18 mouse cellular contexts compared by ENCODE assay signal in the genomic region with DNA sequence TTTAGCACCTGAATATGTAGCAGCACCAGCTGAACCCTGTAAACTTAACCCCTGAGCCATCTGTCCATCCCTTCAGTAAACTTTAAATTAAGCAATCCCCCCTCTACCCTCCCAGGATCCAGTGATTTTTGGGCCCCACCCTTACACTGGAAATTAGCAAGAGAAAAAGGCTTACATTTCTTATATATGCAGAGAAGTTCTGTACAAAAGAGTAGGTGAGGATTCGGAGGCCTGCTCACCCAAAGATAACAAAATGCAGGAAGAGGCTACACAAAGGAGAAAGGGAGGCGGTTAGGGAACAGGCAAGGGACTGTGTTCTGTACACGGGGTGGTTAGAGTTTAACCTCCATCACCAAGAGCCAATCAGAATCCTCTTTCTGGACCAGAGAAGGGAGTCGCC. TPM values are rescaled to one million over a fixed set of nuclear protein-coding genes. Genes with fewer than 3 reads are reported as not detected.
DNase-seq lines count a peak whose midpoint lies in the region; ATAC-seq and TF ChIP-seq lines count a peak whose summit lies in the region.
"Had no signal": no experiment of that assay in that cellular context is flagged by ENCODE, and none has a peak within 500 bp of the region (broad histone marks: within the 10 kb centered on the region; RNA-seq: fewer than 3 reads in every experiment).

No protein-coding gene starts in this region.

- no peak overlapping the region for H3K4me3 ChIP-seq in ES-Bruce4 (ENCODE audit: low read depth, low read length)
- no peak overlapping the region for H3K4me3 ChIP-seq in ES-E14 (ENCODE audit: insufficient read depth in 1 of 2, low read depth in 1 of 2, low read length in 2 of 2, poor library complexity in 1 of 2, severe bottlenecking in 1 of 2)
- H3K4me3 ChIP-seq in forebrain, embryonic 13.5 days, result no peak overlapping the region
- H3K4me3 ChIP-seq: embryonic facial prominence, embryonic 10.5 days; embryonic facial prominence, embryonic 12.5 days had no signal

- DNase-seq in ES-E14 (ENCODE audit: low read depth, low spot score), result peak; percentile 28
- peak; percentile 53 for DNase-seq in ZHBTc4 (ENCODE audit: low read depth, low spot score)
- DNase-seq in adrenal gland, adult 18-20 months (ENCODE audit: low spot score in 2 of 2), result no peak
- no peak for DNase-seq in layer of hippocampus, postnatal 36 days
- DNase-seq: adrenal gland, adult 8-10 months; adrenal gland, postnatal 14 days; adrenal gland, postnatal 36 days; cerebellum, adult 11-12 months; cerebellum, adult 2 months; cerebellum, adult 9-10 months; cerebellum, postnatal 10 days; cerebellum, postnatal 25 days had no signal

- ATAC-seq in forebrain, embryonic 13.5 days, result no peak
- ATAC-seq: forebrain, embryonic 14.5 days; forebrain, embryonic 16.5 days had no signal

- no peak for TF ChIP-seq CTCF in ES-Bruce4 (IDR thresholded peaks at IDR 0.05; ENCODE audit: low read depth, low read length)

- H3K9me3 ChIP-seq in ES-Bruce4 (replicated peaks; ENCODE audit: control insufficient read depth, insufficient read depth, low read length, poor library complexity, severe bottlenecking) (no peaks in the 10 kb centered on the region), ES-E14 (ENCODE audit: control insufficient read depth, insufficient read depth, low read depth, low read length) (no peaks in the 10 kb centered on the region)
- no peaks in the 10 kb centered on the region for H3K9me3 ChIP-seq in forebrain, embryonic 13.5 days (replicated peaks)
- H3K9me3 ChIP-seq: embryonic facial prominence, embryonic 10.5 days; embryonic facial prominence, embryonic 12.5 days had no signal

- H3K9ac ChIP-seq in ES-Bruce4 (ENCODE audit: low read depth, poor library complexity, severe bottlenecking) (no peak overlapping the region), ES-E14 (ENCODE audit: insufficient read depth, low read depth, low read length, poor library complexity, severe bottlenecking) (no peak overlapping the region)
- H3K9ac ChIP-seq in forebrain, embryonic 13.5 days, result no peak overlapping the region
- H3K9ac ChIP-seq: embryonic facial prominence, embryonic 12.5 days had no signal

- H3K27ac ChIP-seq in ES-Bruce4 (ENCODE audit: insufficient read depth, low read length), result peak overlapping the region; percentile 66; the same call in 1 of the 2 replicates
- H3K27ac ChIP-seq in ES-E14 (ENCODE audit: insufficient read depth, low read depth, low read length, poor library complexity, severe bottlenecking), result no peak overlapping the region; the same call in 1 of the 2 replicates
- no peak overlapping the region for H3K27ac ChIP-seq in forebrain, embryonic 13.5 days
- H3K27ac ChIP-seq: embryonic facial prominence, embryonic 10.5 days; embryonic facial prominence, embryonic 12.5 days had no signal

- in situ Hi-C loops in ES-E14 (cut with MboI; ENCODE audit: low sequenced_read_pairs in 2 of 2, unreplicated experiment in 2 of 2), result no loop called here

- TF ChIP-seq POLR2A in ES-Bruce4 (IDR thresholded peaks at IDR 0.05; ENCODE audit: insufficient read depth, low read length), result no peak

- no peak overlapping the region for H3K4me2 ChIP-seq in forebrain, embryonic 13.5 days
- H3K4me2 ChIP-seq: embryonic facial prominence, embryonic 12.5 days had no signal

- 84% methylated on average over 4 of the region's 4 CpGs for WGBS in forebrain, embryonic 13.5 days

- no peaks in the 10 kb centered on the region for H3K27me3 ChIP-seq in ES-Bruce4 (ENCODE audit: control insufficient read depth, insufficient read depth, low read length, poor library complexity, severe bottlenecking)
- no peaks in the 10 kb centered on the region for H3K27me3 ChIP-seq in forebrain, embryonic 13.5 days
- H3K27me3 ChIP-seq: embryonic facial prominence, embryonic 12.5 days had no signal

- H3K36me3 ChIP-seq in ES-Bruce4 (ENCODE audit: control insufficient read depth, insufficient read depth, low read length, poor library complexity, severe bottlenecking) (no peaks in the 10 kb centered on the region), ES-E14 (ENCODE audit: control insufficient read depth, insufficient read depth, low read length, poor library complexity, severe bottlenecking) (no peaks in the 10 kb centered on the region)
- no peaks in the 10 kb centered on the region for H3K36me3 ChIP-seq in forebrain, embryonic 13.5 days (ENCODE audit: poor library complexity, severe bottlenecking)
- H3K36me3 ChIP-seq: embryonic facial prominence, embryonic 12.5 days had no signal

- TF ChIP-seq EP300 in ES-Bruce4 (IDR thresholded peaks at IDR 0.05; ENCODE audit: insufficient read depth, low read depth, low read length), result no peak

- H3K4me1 ChIP-seq in ES-Bruce4 (ENCODE audit: control insufficient read depth, insufficient read depth, low read length) (peaks cover 8% of the 10 kb centered on the region), ES-E14 (ENCODE audit: control insufficient read depth in 2 of 2, insufficient read depth in 2 of 2, low read length in 2 of 2, poor library complexity in 1 of 2) (peaks cover 5 to 8% of the 10 kb centered on the region in 2 experiments)
- peaks cover 14% of the 10 kb centered on the region for H3K4me1 ChIP-seq in forebrain, embryonic 13.5 days
- H3K4me1 ChIP-seq: embryonic facial prominence, embryonic 12.5 days had no signal

TF ChIP-seq in ES-E14, 5 proteins besides CTCF, POLR2A, EP300 and RAD21:
- TF ChIP-seq MAFK (IDR thresholded peaks at IDR 0.05; ENCODE audit: insufficient read depth, low read depth, low read length) (no peak), ZC3H11A (IDR thresholded peaks at IDR 0.05; ENCODE audit: borderline replicate concordance, low read depth, low read length) (no peak), CHD2 (IDR thresholded peaks at IDR 0.05; ENCODE audit: low read depth, low read length) (no peak), ZNF384 (IDR thresholded peaks at IDR 0.05; ENCODE audit: low read depth, low read length) (no peak), HCFC1 (IDR thresholded peaks at IDR 0.05; ENCODE audit: borderline replicate concordance, insufficient read depth, low read length) (no peak)

RNA-seq across cellular contexts. Expression of a gene that starts 26.4 kb away (rescaled TPM):
- polyA plus RNA-seq in ES-Bruce4 (2011; ENCODE audit: insufficient read depth, insufficient read length, low read depth, missing spikeins), result 28.9 and 34.3 TPM in 2 replicates
- 15.0 and 22.8 TPM in 2 replicates for total RNA-seq in ES-E14 (2012; rRNA removed)
- total RNA-seq in adrenal gland, adult 18-20 months (2021), result 10 to 100 TPM; 33.2 to 39.7 TPM
- 137 TPM in 2 replicates for polyA plus RNA-seq in forebrain, embryonic 13.5 days (2015; fragmentation: Nextera tagmentation; extraction: Ambion mirVana)
- total RNA-seq in layer of hippocampus, postnatal 36 days (2021), result 10 to 100 TPM; 21.0 to 25.0 TPM

Comparison
In these comparisons a context has a peak if more than half of its experiments do, and no peak if none do; other contexts are left out.
1. DNase-seq: peak in ES-E14 (single experiment) and ZHBTc4 (single experiment); none in adrenal gland, adult 18-20 months (0 of 2) and layer of hippocampus, postnatal 36 days (0 of 2).